Comparison of ENCODE assay signal across 7 mouse cellular contexts in genomic region chr6:51171761-51172160, GRCm38 (mm10).
DNase-seq lines count a peak whose midpoint lies in the region; ATAC-seq and TF ChIP-seq lines count a peak whose summit lies in the region.

No protein-coding gene starts in this region.

- no peak overlapping the region for H3K27ac ChIP-seq in ES-Bruce4 (ENCODE audit: insufficient read depth, low read length)
- H3K27ac ChIP-seq in bone marrow macrophage, adult 2 months (ENCODE audit: insufficient read depth, low read depth, low read length), result peak overlapping the region; percentile 62
- peak overlapping the region; percentile 57 for H3K27ac ChIP-seq in kidney, adult 2 months (ENCODE audit: insufficient read depth, low read depth, low read length)
- peak overlapping the region; percentile 71 for H3K27ac ChIP-seq in lung, postnatal 0 days (ENCODE audit: low read length)
- H3K27ac ChIP-seq in stomach, embryonic 15.5 days, result peak overlapping the region; percentile 87

- no peak for TF ChIP-seq CTCF in ES-Bruce4 (IDR thresholded peaks at IDR 0.05; ENCODE audit: low read depth, low read length)
- TF ChIP-seq CTCF in bone marrow macrophage, adult 2 months (IDR thresholded peaks at IDR 0.05; ENCODE audit: low read depth, low read length), result no peak
- TF ChIP-seq CTCF in kidney, adult 2 months (conservative IDR thresholded peaks at IDR 0.05; ENCODE audit: insufficient read depth, insufficient read length, low read depth, low read length), result no peak
- TF ChIP-seq CTCF in lung, postnatal 0 days (IDR thresholded peaks at IDR 0.05), result no peak

- H3K4me2 ChIP-seq in lung, postnatal 0 days (replicated peaks; ENCODE audit: low read depth, low read length), result peak overlapping the region; percentile 72
- peak overlapping the region; percentile 66 for H3K4me2 ChIP-seq in stomach, embryonic 15.5 days

- TF ChIP-seq EP300 in ES-Bruce4 (IDR thresholded peaks at IDR 0.05; ENCODE audit: insufficient read depth, low read depth, low read length), result no peak
- TF ChIP-seq EP300 in lung, postnatal 0 days (IDR thresholded peaks at IDR 0.05), result no peak

- no peaks in the 10 kb centered on the region for H3K4me1 ChIP-seq in ES-Bruce4 (ENCODE audit: control insufficient read depth, insufficient read depth, low read length)
- peaks cover 17% of the 10 kb centered on the region for H3K4me1 ChIP-seq in bone marrow macrophage, adult 2 months (ENCODE audit: control insufficient read depth, insufficient read depth, low read length)
- no peaks in the 10 kb centered on the region for H3K4me1 ChIP-seq in kidney, adult 2 months (ENCODE audit: control insufficient read depth, insufficient read depth, low read length)
- peaks cover 3% of the 10 kb centered on the region; the same call in 1 of the 2 replicates for H3K4me1 ChIP-seq in lung, postnatal 0 days (ENCODE audit: insufficient read depth, low read depth, low read length)
- H3K4me1 ChIP-seq in stomach, embryonic 15.5 days, result peaks cover 16% of the 10 kb centered on the region

- H3K4me3 ChIP-seq in ES-Bruce4 (ENCODE audit: low read depth, low read length), result no peak overlapping the region
- peak overlapping the region; percentile 25; the same call in 1 of the 2 replicates for H3K4me3 ChIP-seq in bone marrow macrophage, adult 2 months (ENCODE audit: insufficient read depth, low read length)
- 0 out of 2 replicates have a peak overlapping the region, but pooled peaks have one; percentile 6 for H3K4me3 ChIP-seq in kidney, adult 2 months (ENCODE audit: insufficient read depth, low read depth, low read length)
- H3K4me3 ChIP-seq in lung, postnatal 0 days (ENCODE audit: low read depth, low read length), result peak overlapping the region; percentile 38; the same call in 1 of the 2 replicates
- no peak overlapping the region for H3K4me3 ChIP-seq in stomach, embryonic 15.5 days (replicated peaks)

- peak overlapping the region; percentile 42; the same call in 1 of the 2 replicates for H3K9ac ChIP-seq in ES-Bruce4 (ENCODE audit: low read depth, poor library complexity, severe bottlenecking)
- H3K9ac ChIP-seq in lung, postnatal 0 days (replicated peaks; ENCODE audit: low read depth), result peak overlapping the region; percentile 44; the same call in 1 of the 2 replicates
- H3K9ac ChIP-seq in stomach, embryonic 15.5 days, result no peak overlapping the region; the same call in 1 of the 2 replicates

- 7% methylated on average over 22 of the region's 22 CpGs for WGBS in kidney, adult 2 months
- WGBS in lung, postnatal 0 days, result 4% methylated on average over 22 of the region's 22 CpGs
- WGBS in stomach, embryonic 15.5 days, result 4% methylated on average over 22 of the region's 22 CpGs

- DNase-seq in gastrocnemius, postnatal 4 days (ENCODE audit: low spot score in 2 of 2), result peak; percentile 66 to 83
- DNase-seq in kidney, adult 2 months, result peak; percentile 74
- peak; percentile 68 for DNase-seq in lung, postnatal 0 days (ENCODE audit: low spot score)
- no peak for DNase-seq in frontal cortex, postnatal 14 days (ENCODE audit: low spot score in 2 of 2)

- no peaks in the 10 kb centered on the region for H3K9me3 ChIP-seq in ES-Bruce4 (replicated peaks; ENCODE audit: control insufficient read depth, insufficient read depth, low read length, poor library complexity, severe bottlenecking)
- no peaks in the 10 kb centered on the region for H3K9me3 ChIP-seq in lung, postnatal 0 days (ENCODE audit: low read length)
- no peaks in the 10 kb centered on the region for H3K9me3 ChIP-seq in stomach, embryonic 15.5 days

- ATAC-seq in lung, postnatal 0 days, result no peak
- ATAC-seq in stomach, embryonic 15.5 days (ENCODE audit: insufficient read depth, low FRiP score, low read depth), result no peak

- H3K36me3 ChIP-seq in ES-Bruce4 (ENCODE audit: control insufficient read depth, insufficient read depth, low read length, poor library complexity, severe bottlenecking), result no peaks in the 10 kb centered on the region
- no peaks in the 10 kb centered on the region for H3K36me3 ChIP-seq in kidney, adult 2 months (ENCODE audit: control insufficient read depth, insufficient read depth, low read length)
- no peaks in the 10 kb centered on the region for H3K36me3 ChIP-seq in lung, postnatal 0 days (ENCODE audit: insufficient read depth, low read length)
- no peaks in the 10 kb centered on the region for H3K36me3 ChIP-seq in stomach, embryonic 15.5 days

- TF ChIP-seq POLR2A in ES-Bruce4 (IDR thresholded peaks at IDR 0.05; ENCODE audit: insufficient read depth, low read length), result no peak
- TF ChIP-seq POLR2A in bone marrow macrophage, adult 2 months (IDR thresholded peaks at IDR 0.05; ENCODE audit: borderline replicate concordance, low read depth, low read length), result no peak
- TF ChIP-seq POLR2A in kidney, adult 2 months (IDR thresholded peaks at IDR 0.05; ENCODE audit: low read depth, low read length), result no peak

- peaks cover 24% of the 10 kb centered on the region for H3K27me3 ChIP-seq in ES-Bruce4 (ENCODE audit: control insufficient read depth, insufficient read depth, low read length, poor library complexity, severe bottlenecking)
- peaks cover 7% of the 10 kb centered on the region for H3K27me3 ChIP-seq in kidney, adult 2 months (replicated peaks; ENCODE audit: control insufficient read depth, insufficient read depth, low read length)
- peaks cover 38% of the 10 kb centered on the region for H3K27me3 ChIP-seq in lung, postnatal 0 days (replicated peaks; ENCODE audit: insufficient read depth, low read length)
- peaks cover 16% of the 10 kb centered on the region; the same call in 1 of the 2 replicates for H3K27me3 ChIP-seq in stomach, embryonic 15.5 days (replicated peaks)

Comparison
In these comparisons a context has a peak if more than half of its experiments do, and no peak if none do; other contexts are left out.
1. H3K4me3 ChIP-seq: peak in bone marrow macrophage, adult 2 months (single experiment), kidney, adult 2 months (single experiment) and lung, postnatal 0 days (single experiment); none in ES-Bruce4 (single experiment) and stomach, embryonic 15.5 days (single experiment).
2. DNase-seq: peak in gastrocnemius, postnatal 4 days (2 of 2), kidney, adult 2 months (single experiment) and lung, postnatal 0 days (single experiment); none in frontal cortex, postnatal 14 days (0 of 2).